Mouse (Mus musculus) intestine, postnatal 0 days (tissue): ENCODE results near the gene Cldn34d. TPM values are rescaled to one million over a fixed set of nuclear protein-coding genes. Genes with fewer than 3 reads are reported as not detected.

Source experiments
- ATAC-seq: fragments of 200-750 bp; cut with Nextera tagmentation; 2 replicates; pipeline ENCODE4 v1.8.0; 2017; ENCODE audit warnings: mild to moderate bottlenecking, moderate TSS enrichment, moderate library complexity
- H3K27ac ChIP-seq: fragments of 300-500 bp; sonication (generic); 2 replicates; pipeline ENCODE4 v1.5.1; 2014; ENCODE audit warnings: mild to moderate bottlenecking, low read depth, low read length, moderate library complexity
- H3K27me3 ChIP-seq: fragments of 300-500 bp; sonication (generic); replicated peaks from 2 replicates; pipeline ENCODE4 v1.6.1; 2014; ENCODE audit warnings: low read length, mixed read lengths; ENCODE audit not compliant: control insufficient read depth, insufficient read depth
- H3K36me3 ChIP-seq: fragments of 300-500 bp; sonication (generic); 2 replicates; pipeline ENCODE4 v1.6.1; 2014; ENCODE audit warnings: mild to moderate bottlenecking, moderate library complexity; ENCODE audit not compliant: control insufficient read depth, insufficient read depth
- H3K4me1 ChIP-seq: fragments of 300-500 bp; sonication (generic); replicated peaks from 2 replicates; pipeline ENCODE4 v1.6.1; 2014; ENCODE audit warnings: antibody characterized with exemption, low read length, mixed read lengths; ENCODE audit not compliant: control insufficient read depth, insufficient read depth
- H3K4me2 ChIP-seq: fragments of 300-500 bp; sonication (generic); replicated peaks from 2 replicates; pipeline ENCODE4 v1.6.1; 2014; ENCODE audit warnings: low read depth, mild to moderate bottlenecking, moderate library complexity
- H3K4me3 ChIP-seq: fragments of 300-500 bp; sonication (generic); 2 replicates; pipeline ENCODE4 v1.5.1; 2014; ENCODE audit warnings: low read depth, low read length
- H3K9ac ChIP-seq: fragments of 300-500 bp; sonication (generic); 2 replicates; pipeline ENCODE4 v1.6.1; 2014; ENCODE audit warnings: mild to moderate bottlenecking, low read depth, low read length
- H3K9me3 ChIP-seq: fragments of 300-500 bp; sonication (generic); 2 replicates; pipeline ENCODE4 v1.6.1; 2016; ENCODE audit warnings: mixed run types; ENCODE audit not compliant: control insufficient read depth
- CTCF ChIP-seq: sonication (generic); IDR thresholded peaks from 2 replicates; pipeline ENCODE4 v1.5.1; 2016; ENCODE audit warnings: low read depth, mild to moderate bottlenecking, control low read depth, antibody characterized with exemption, moderate library complexity
- WGBS: fragments of 180-500 bp; shearing (Covaris S2); extraction: QIAGEN DNeasy Blood & Tissue Kit; methylation state at CpG from one replicate; pipeline ENCODE4 v1.1.7; 2014; 5-methylcytosine and 5-hydroxymethylcytosine counted together
- polyA plus RNA-seq: library from polyadenylated mRNA; unstranded; fragments of >200 nt; fragmentation: Nextera tagmentation; extraction: Ambion mirVana; gene quantifications from 2 replicates; pipeline ENCODE4 v1.2.1, GENCODE M21; 2015

Cldn34d gene
- not detected in 2 replicates for polyA plus RNA-seq

DNA sequence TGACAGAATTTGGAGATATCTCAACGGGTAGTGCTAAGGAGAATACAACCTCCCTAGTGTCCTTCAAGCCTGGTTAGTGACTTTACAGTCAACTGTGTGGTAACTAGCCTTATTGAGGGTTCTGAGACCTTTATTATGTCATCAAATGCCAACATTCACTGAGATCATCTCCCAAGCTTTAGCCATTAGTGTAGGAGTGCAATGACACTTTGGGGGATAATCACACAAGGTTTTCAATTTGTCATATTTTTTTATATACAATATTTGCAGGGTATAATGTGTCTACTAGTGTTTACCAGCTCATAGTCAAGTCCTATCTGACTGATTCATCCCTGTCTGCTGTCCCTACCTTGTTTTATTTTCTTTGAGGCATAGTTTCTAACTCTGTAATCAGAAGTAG, at the start of gene Cldn34d:
TSS of gene Cldn34d (minus strand) at position 101 of the 400 bp plus-strand sequence.
- Histone ChIP-seq H3K9me3 (no peaks in the 10 kb centered on the region), H3K4me2 (no peak within 1 kb of the TSS), H3K36me3 (no peaks in the 10 kb centered on the region), H3K9ac (no peak within 1 kb of the TSS), H3K27me3 (no peaks in the 10 kb centered on the region), H3K4me1 (no peaks in the 10 kb centered on the region), H3K4me3 (no peak within 1 kb of the TSS), H3K27ac (no peak within 1 kb of the TSS)
- ATAC-seq = no peak
- no peak for TF ChIP-seq CTCF
- WGBS = 89% methylated on average over 1 of the region's 1 CpGs

DNA sequence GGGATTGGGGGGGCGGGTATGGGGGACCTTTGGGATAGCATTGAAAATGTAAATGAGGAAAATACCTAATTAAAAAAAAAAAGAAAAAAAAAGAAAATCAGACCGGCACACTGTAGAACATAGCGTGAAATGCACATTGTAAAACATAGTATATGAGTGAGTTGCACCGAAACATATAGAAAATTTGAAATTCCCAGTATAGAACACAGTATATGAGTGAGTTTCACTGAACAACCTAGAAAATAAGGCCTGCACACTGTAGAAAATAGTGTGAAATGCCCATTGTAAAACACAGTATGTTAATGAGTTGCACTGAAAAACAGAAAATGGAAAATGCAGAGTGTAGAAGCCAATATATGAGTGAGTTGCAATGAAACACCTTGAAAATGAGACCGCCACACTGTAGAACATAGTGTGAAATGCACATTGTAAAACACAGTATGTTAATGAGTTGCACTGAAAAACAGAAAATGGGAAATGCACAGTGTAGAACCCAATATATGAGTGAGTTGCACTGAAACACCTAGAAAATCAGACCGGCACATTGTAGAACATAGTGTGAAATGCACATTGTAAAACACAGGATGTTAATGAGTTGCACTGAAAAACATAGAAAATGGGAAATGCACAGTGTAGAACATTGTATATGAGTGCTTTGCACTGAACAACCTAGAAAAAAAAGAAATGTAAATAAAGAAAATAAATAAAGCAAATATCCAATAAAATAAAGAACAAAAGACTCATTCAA, 4.1 kb downstream of the Cldn34d start:
- no peaks in the 10 kb centered on the region for H3K36me3 ChIP-seq
- H3K27ac ChIP-seq = no peak overlapping the region
- H3K9ac ChIP-seq = no peak overlapping the region
- no peak for TF ChIP-seq CTCF
- H3K9me3 ChIP-seq = no peaks in the 10 kb centered on the region
- no peak overlapping the region for H3K4me2 ChIP-seq
- H3K27me3 ChIP-seq = no peaks in the 10 kb centered on the region
- no peaks in the 10 kb centered on the region for H3K4me1 ChIP-seq
- WGBS = 44% methylated on average over 6 of the region's 6 CpGs
- H3K4me3 ChIP-seq = no peak overlapping the region
- ATAC-seq = peak; percentile 100

Other genes starting within 250 kb of the Cldn34d start
- not detected in 2 replicates for gene Cldn34b4, start 209.6 kb downstream of the Cldn34d start, polyA plus RNA-seq